Mouse (Mus musculus): Measurements from ENCODE around the gene Gm21836.
"Not testable (repeated sequence)": the region's sequence is repeated elsewhere in the genome, so short reads cannot be mapped to it uniquely, and the experiment has no call there.

Gene Gm21836

GRCm38 (mm10) chr9:124493693-124494092 is at the start of gene Gm21836:
TSS of gene Gm21836 (minus strand) at chr9:124493793.
- not testable (repeated sequence) for DNase-seq (ENCODE audit: low spot score)

GRCm38 (mm10) chr9:124480361-124480980 is 13.1 kb downstream of the Gm21836 start:
- DNase-seq (ENCODE audit: low spot score) = not testable (repeated sequence)

GRCm38 (mm10) chr9:124478081-124478480 is 15.5 kb downstream of the Gm21836 start:
- no peak for DNase-seq (ENCODE audit: low spot score)

- DNase-seq (ENCODE audit: low spot score) = no peak
These were observed 17.3 kb downstream of the Gm21836 start, which contains the start of gene Ppp2r3d for GRCm38 (mm10) chr9:124476096-124476902. TSS of gene Ppp2r3d (minus strand) at chr9:124476898.

- DNase-seq (ENCODE audit: low spot score) = no peak
These were observed 17.9 kb downstream of the Gm21836 start for GRCm38 (mm10) chr9:124475689-124476088.

- DNase-seq (ENCODE audit: low spot score) = no peak
These were observed 37.0 kb downstream of the Gm21836 start for GRCm38 (mm10) chr9:124456572-124456971.

Data from urinary bladder, postnatal 10 days (tissue).